Mouse (Mus musculus): ENCODE data around the gene Cpeb3. TPM values are rescaled to one million over a fixed set of nuclear protein-coding genes. Genes with fewer than 3 reads are reported as not detected.

Gene Cpeb3
- polyA plus RNA-seq, 1 experiment from 2014 or later = 1.4 TPM

DNA sequence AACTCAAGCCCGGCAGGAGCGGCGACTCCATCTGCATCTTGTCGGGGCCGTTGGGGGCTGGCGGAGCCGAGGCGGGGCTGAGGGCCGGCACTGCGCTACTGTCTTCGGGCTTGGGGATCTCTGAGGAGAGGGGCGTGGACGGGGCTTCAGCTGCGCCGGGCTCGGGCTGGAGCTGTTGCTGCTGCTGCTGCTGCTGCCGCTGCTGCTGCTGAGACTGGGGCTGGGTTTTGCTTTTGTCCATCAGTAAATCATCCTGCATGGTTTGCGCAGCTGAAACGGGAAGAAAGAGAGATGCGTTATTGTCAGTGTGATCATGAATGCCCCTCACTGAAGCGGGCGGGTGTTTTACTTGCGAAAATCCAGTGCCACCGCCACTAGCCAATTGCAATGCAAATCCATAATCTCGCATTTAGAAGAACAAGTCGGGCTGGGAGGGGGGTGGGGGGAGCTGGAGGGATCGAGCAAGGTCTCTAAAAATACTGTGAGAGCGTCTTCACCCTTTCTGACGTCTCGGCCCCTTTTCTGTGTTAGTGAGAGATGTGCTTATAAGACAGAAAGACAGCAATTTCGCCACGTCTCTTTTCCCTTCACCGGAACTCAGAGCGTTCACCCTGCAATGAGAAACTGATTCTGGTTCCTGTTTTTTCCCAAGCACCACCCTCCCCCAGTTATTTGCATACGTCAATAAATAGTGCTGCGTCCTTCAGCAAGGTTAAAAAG lies 33.5 kb downstream of the Cpeb3 start:
- Histone ChIP-seq H3K4me1 (peaks cover 10% of the 10 kb centered on the region), H3K27me3 (peaks cover 45% of the 10 kb centered on the region), H3K27ac (0 out of 2 replicates have a peak overlapping the region, but pooled peaks have one; percentile 7), H3K4me2 (peak overlapping the region; percentile 100), H3K4me3 (peak overlapping the region; percentile 68), H3K36me3 (no peaks in the 10 kb centered on the region), H3K9ac (peak overlapping the region; percentile 73), H3K9me3 (no peaks in the 10 kb centered on the region)
- under 1% methylated on average over 36 of the region's 36 CpGs for WGBS
- peak; percentile 75; the same call in 1 of the 2 replicates for ATAC-seq (ENCODE audit: insufficient number of reproducible peaks, insufficient read depth, low FRiP score, low TSS enrichment, low read depth)

DNA sequence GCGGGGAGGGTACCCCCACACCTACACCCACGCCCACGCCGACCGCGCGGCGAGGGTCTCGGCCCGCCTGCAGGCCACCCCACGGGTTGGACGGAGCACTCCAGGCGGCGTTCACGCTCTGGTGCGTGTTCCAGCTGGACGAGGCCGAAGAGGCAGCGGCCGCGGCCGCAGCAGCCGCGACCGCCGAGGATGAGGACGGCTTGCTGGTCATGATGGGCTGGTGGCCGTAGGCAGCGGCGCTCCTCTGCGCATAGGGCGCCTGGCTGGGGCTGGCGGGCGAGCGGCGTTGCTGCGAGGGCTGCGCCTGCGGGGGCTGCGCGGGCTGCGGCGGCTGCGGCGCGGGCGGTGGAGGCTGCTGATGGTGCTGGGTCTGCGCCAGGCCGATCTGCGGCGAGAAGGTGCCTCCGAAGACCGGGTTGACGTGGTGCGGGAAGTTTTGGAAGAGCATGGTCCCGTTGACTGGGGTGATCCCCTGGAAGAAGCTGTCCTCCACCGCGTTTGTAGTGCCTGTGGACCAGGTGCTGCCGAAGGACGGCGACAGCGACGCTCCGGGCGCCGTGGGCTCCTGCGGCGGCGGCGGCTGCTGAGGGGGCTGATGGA lies 34.2 kb downstream of the Cpeb3 start:
- H3K9me3 ChIP-seq = no peaks in the 10 kb centered on the region
- peak overlapping the region; percentile 68 for H3K4me3 ChIP-seq
- WGBS = under 1% methylated on average over 70 of the region's 70 CpGs
- H3K9ac ChIP-seq = peak overlapping the region; percentile 73
- H3K27ac ChIP-seq = no peak overlapping the region
- peak; percentile 52; the same call in 1 of the 2 replicates for ATAC-seq (ENCODE audit: insufficient number of reproducible peaks, insufficient read depth, low FRiP score, low TSS enrichment, low read depth)
- H3K36me3 ChIP-seq = no peaks in the 10 kb centered on the region
- H3K4me1 ChIP-seq = peaks cover 10% of the 10 kb centered on the region
- peak overlapping the region; percentile 100 for H3K4me2 ChIP-seq
- H3K27me3 ChIP-seq = peaks cover 45% of the 10 kb centered on the region

DNA sequence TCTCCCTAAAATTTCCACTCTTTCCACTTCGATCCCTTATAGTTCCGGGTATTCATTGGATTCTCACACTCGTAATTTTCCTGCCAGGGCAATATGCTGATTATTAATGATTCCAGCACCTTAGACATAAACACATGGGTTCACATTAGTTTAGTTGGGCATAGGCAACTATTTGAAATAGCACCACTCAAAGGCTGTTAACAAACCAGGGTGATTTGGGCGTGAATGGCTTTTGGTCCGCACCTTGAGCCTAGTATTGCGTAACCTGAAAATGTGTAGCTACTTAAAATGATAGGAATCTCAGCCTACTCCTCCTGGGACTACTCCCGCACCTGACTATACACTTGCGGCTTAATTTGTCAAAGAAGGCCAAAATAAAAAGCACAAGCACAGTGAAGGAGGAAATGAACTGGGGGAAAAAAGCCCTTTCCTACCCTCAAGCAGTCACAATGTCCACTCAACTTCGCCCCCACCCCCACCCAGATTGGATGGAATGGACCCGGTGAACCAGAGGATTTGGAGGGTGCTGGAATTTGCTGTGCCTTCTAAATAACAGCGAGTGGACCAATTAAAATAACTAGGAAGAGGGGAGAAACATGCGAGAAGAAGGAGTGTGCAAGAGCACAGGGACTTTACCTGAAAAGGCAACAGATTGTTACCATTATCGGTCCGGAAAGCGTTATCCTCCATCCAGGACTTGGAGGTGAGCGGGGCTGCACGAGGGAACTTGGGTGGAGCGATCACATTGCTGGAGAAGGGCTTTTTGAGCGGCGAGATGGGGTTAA lies 34.9 kb downstream of the Cpeb3 start:
- peak overlapping the region; percentile 68 for H3K4me3 ChIP-seq
- H3K9me3 ChIP-seq = no peaks in the 10 kb centered on the region
- peaks cover 10% of the 10 kb centered on the region for H3K4me1 ChIP-seq
- H3K27me3 ChIP-seq = peaks cover 43% of the 10 kb centered on the region
- no peak for ATAC-seq (ENCODE audit: insufficient number of reproducible peaks, insufficient read depth, low FRiP score, low TSS enrichment, low read depth)
- WGBS = 27% methylated on average over 20 of the region's 20 CpGs
- no peak overlapping the region for H3K27ac ChIP-seq
- H3K4me2 ChIP-seq = peak overlapping the region; percentile 100
- peak overlapping the region; percentile 73 for H3K9ac ChIP-seq
- H3K36me3 ChIP-seq = no peaks in the 10 kb centered on the region

DNA sequence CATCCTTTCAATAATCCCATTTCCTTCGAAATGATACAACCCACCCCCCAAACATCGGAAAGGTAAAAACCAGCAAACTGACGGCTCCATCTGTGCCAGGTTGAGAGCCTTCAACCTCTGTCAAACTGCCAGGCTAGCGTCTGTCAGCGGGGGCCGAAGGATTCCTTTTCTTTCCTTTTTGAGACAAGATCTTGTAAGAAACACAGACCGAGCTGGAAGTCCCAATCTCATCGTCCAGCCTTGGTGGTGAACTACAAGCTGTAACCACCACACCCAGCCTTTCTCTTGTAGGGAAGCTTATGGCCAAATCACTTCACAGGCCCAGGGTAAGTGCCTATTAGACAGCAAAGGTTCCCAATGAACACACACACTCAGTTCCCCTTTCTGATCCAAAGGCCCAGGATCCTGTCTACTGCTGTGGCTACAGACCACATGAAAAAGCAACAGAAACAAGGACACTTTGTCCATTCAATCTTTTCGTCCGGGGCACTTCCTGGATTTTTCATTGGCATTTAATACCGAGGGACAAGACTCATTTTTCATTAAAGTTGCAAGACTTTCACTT lies 35.8 kb downstream of the Cpeb3 start:
- no peak overlapping the region for H3K4me2 ChIP-seq
- H3K9me3 ChIP-seq = no peaks in the 10 kb centered on the region
- H3K27ac ChIP-seq = no peak overlapping the region
- ATAC-seq (ENCODE audit: insufficient number of reproducible peaks, insufficient read depth, low FRiP score, low TSS enrichment, low read depth) = no peak
- H3K36me3 ChIP-seq = no peaks in the 10 kb centered on the region
- WGBS = 66% methylated on average over 11 of the region's 11 CpGs
- H3K4me1 ChIP-seq = peaks cover 10% of the 10 kb centered on the region
- no peak overlapping the region for H3K9ac ChIP-seq
- peaks cover 42% of the 10 kb centered on the region for H3K27me3 ChIP-seq
- H3K4me3 ChIP-seq = no peak overlapping the region

DNA sequence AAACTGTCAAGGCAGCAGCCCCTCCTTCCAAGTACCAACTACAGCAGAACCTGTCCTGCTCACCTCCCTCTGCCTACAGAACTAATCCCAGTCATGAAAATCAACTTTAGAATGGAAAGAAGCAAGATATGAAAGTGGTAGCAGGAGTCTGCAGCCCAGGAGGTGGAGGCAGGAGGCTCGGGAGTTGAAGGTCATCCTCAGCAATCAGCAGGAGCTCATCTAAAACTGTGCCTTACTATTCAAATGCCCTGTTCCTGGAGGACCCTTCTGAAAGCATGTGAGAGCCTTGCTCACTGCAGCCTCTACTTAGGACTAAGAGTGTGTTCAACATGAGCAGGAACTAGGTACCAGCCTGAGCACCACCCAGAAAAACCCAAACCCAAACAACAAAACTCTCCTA lies 36.3 kb downstream of the Cpeb3 start:
- no peak overlapping the region for H3K4me3 ChIP-seq
- no peak overlapping the region for H3K9ac ChIP-seq
- no peaks in the 10 kb centered on the region for H3K9me3 ChIP-seq
- no peak overlapping the region for H3K4me2 ChIP-seq
- H3K27ac ChIP-seq = no peak overlapping the region
- H3K36me3 ChIP-seq = no peaks in the 10 kb centered on the region
- WGBS = 68% methylated on average over 1 of the region's 1 CpGs
- H3K4me1 ChIP-seq = peaks cover 10% of the 10 kb centered on the region
- H3K27me3 ChIP-seq = peaks cover 41% of the 10 kb centered on the region
- ATAC-seq (ENCODE audit: insufficient number of reproducible peaks, insufficient read depth, low FRiP score, low TSS enrichment, low read depth) = no peak

DNA sequence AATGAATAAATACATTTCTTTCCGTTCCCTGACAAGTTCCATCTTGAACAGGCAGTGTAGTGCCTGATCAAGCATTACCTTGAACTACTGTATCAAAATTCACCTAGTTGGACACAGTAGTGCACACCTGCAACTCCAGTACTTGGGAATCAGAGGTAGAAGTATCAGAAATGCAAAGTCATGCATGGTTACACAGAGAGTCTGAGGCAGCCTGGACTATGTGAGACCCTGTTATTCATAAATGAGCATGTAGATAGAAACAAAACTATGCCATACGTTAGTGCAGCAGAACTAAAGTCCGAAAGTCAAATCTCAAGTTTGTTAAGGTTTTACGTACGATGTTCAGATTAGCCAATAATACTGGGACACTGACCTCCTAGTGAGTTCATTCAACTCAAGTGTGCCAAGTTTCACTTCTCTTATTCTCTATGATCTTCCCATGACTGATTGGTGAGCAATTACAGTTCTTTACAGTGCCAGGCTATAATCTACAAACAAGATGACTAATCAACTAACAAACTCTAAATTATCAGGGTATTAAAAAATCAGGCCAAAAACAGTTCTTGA lies 51.5 kb downstream of the Cpeb3 start:
- ATAC-seq (ENCODE audit: insufficient number of reproducible peaks, insufficient read depth, low FRiP score, low TSS enrichment, low read depth) = no peak
- Histone ChIP-seq H3K36me3 (no peaks in the 10 kb centered on the region), H3K4me1 (no peaks in the 10 kb centered on the region), H3K4me2 (no peak overlapping the region), H3K9me3 (no peaks in the 10 kb centered on the region), H3K4me3 (no peak overlapping the region), H3K27me3 (no peaks in the 10 kb centered on the region), H3K9ac (no peak overlapping the region), H3K27ac (no peak overlapping the region)
- WGBS = 83% methylated on average over 5 of the region's 5 CpGs

DNA sequence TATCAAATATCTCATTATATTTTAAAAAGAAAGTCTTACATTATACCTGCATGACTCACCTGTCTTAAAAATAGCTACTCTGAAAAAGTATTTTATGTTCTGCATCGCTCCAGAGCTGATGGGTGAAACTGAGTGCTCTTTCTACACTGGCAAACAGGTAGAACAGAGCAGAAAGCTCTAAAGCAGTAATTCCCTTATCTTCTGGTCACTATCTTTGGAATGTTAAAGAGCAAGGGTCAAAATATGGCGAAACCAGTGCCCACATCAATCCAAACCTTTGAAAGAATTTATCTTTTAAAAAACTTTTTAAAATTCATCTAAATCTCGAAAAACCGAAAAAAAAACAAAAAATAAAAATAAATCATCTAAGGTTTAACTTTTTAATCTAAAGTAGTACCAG lies 52.4 kb downstream of the Cpeb3 start:
- 85% methylated on average over 4 of the region's 4 CpGs for WGBS
- ATAC-seq (ENCODE audit: insufficient number of reproducible peaks, insufficient read depth, low FRiP score, low TSS enrichment, low read depth) = no peak
- H3K9ac ChIP-seq = no peak overlapping the region
- H3K4me3 ChIP-seq = no peak overlapping the region
- no peaks in the 10 kb centered on the region for H3K4me1 ChIP-seq
- no peaks in the 10 kb centered on the region for H3K36me3 ChIP-seq
- no peaks in the 10 kb centered on the region for H3K27me3 ChIP-seq
- no peak overlapping the region for H3K27ac ChIP-seq
- H3K4me2 ChIP-seq = no peak overlapping the region
- H3K9me3 ChIP-seq = no peaks in the 10 kb centered on the region

DNA sequence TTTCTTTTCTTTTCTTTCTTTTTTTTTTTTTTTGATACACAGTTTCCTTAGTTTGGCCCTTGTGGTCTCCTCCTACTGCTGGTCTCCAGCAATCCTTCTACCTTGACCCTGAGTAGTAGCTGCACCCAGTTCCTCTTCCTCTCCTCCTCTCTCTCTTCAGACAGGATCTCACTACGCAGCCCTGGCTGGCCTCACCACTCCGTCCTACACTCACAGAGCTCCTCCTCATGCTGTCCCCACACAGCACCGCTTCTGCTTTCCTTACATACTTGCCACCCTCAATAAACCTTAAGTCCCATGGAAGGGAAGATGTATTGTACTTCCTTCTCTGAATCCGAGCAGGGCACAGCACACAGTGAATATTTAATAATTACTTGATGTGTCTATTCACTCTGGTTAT lies 61.3 kb downstream of the Cpeb3 start:
- ATAC-seq (ENCODE audit: insufficient number of reproducible peaks, insufficient read depth, low FRiP score, low TSS enrichment, low read depth) = no peak
- Histone ChIP-seq H3K4me3 (no peak overlapping the region), H3K9me3 (no peaks in the 10 kb centered on the region), H3K27ac (no peak overlapping the region), H3K4me1 (no peaks in the 10 kb centered on the region), H3K4me2 (no peak overlapping the region), H3K36me3 (no peaks in the 10 kb centered on the region), H3K9ac (no peak overlapping the region), H3K27me3 (no peaks in the 10 kb centered on the region)
- WGBS = 75% methylated on average over 4 of the region's 4 CpGs

DNA sequence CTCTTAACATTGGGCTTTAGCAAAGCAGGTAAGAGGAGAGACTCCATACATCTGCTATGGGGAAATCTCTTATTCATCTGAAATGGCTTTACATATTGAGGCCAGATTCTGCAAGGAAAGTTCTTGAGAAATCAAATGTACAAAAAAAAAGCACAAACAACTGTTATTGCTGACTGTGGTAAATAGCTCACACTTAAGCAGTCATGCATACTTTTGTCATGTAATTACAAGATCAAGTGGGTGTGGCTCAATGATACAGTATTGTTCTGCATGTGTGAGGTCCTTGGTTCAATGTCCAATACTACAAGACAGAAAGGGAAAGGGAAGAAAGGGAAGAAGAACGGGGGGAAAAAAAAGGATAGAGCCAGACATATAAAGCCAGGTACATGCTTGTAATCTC lies 62.6 kb downstream of the Cpeb3 start:
- ATAC-seq (ENCODE audit: insufficient number of reproducible peaks, insufficient read depth, low FRiP score, low TSS enrichment, low read depth) = no peak
- Histone ChIP-seq H3K36me3 (no peaks in the 10 kb centered on the region), H3K9ac (no peak overlapping the region), H3K9me3 (no peaks in the 10 kb centered on the region), H3K27ac (no peak overlapping the region), H3K4me1 (no peaks in the 10 kb centered on the region), H3K27me3 (no peaks in the 10 kb centered on the region), H3K4me2 (no peak overlapping the region), H3K4me3 (no peak overlapping the region)
- 94% methylated on average over 1 of the region's 1 CpGs for WGBS

DNA sequence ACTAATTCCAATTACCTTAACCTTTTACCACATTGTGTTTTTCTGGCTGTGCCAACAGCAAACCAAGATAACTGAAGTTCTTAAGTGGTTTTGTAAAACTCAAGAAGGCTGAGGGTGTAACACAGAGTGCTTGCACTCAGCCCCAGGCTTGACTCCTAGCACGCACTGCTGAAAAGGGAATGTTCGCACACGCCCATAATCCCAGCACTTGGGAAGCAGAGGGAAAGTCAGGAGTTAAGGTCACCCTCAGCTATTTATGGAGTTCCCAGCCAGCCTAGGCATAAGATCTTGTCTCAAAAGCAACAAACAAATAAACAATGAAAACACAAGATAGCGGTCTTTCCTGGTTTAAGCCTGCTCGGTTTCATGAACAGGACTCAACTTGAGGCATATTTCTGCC lies 63.0 kb downstream of the Cpeb3 start:
- Histone ChIP-seq H3K4me2 (no peak overlapping the region), H3K4me1 (no peaks in the 10 kb centered on the region), H3K9me3 (no peaks in the 10 kb centered on the region), H3K36me3 (no peaks in the 10 kb centered on the region), H3K4me3 (no peak overlapping the region), H3K27ac (no peak overlapping the region), H3K27me3 (no peaks in the 10 kb centered on the region), H3K9ac (no peak overlapping the region)
- WGBS = 90% methylated on average over 5 of the region's 5 CpGs
- ATAC-seq (ENCODE audit: insufficient number of reproducible peaks, insufficient read depth, low FRiP score, low TSS enrichment, low read depth) = no peak

DNA sequence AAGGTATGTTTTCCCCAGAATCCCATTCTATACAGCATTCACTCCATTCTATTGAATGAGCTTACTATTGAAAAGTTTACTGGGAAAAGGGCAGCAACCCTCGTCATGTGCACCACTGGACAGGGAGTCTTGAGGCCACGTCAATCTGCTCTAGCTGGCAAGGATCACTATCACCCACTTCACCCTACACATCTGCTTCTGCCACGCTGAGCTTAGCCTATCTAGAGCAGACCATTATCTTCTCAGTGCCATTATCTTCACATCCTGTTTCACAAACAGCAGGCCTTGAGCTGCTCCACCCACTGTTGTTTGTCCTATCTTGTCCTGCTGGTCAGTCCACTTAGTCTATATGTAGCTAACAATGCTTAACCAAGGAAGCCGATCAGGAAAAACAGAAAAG lies 66.8 kb downstream of the Cpeb3 start:
- no peak overlapping the region for H3K4me2 ChIP-seq
- no peaks in the 10 kb centered on the region for H3K9me3 ChIP-seq
- ATAC-seq (ENCODE audit: insufficient number of reproducible peaks, insufficient read depth, low FRiP score, low TSS enrichment, low read depth) = no peak
- H3K27me3 ChIP-seq = no peaks in the 10 kb centered on the region
- 79% methylated on average over 4 of the region's 4 CpGs for WGBS
- H3K4me1 ChIP-seq = no peaks in the 10 kb centered on the region
- H3K27ac ChIP-seq = no peak overlapping the region
- H3K9ac ChIP-seq = no peak overlapping the region
- H3K4me3 ChIP-seq = no peak overlapping the region
- H3K36me3 ChIP-seq = no peaks in the 10 kb centered on the region
